Mouse (Mus musculus) right cerebral cortex, adult 2 months (tissue): ENCODE data around the gene Oscar.
"Not testable (repeated sequence)": the region's sequence is repeated elsewhere in the genome, so short reads cannot be mapped to it uniquely, and the experiment has no call there.

Experiments
- DNase-seq, 2 experiments: peaks; one replicate each; pipeline ENCODE4 v3.0.0; 2021 to 2022; ENCODE audit warnings: low spot score in 2 of 2

The Oscar gene

GRCm38 (mm10) chr7:3610437-3610836 is 5.5 kb downstream of the Oscar start:
- no peak for DNase-seq

DNA sequence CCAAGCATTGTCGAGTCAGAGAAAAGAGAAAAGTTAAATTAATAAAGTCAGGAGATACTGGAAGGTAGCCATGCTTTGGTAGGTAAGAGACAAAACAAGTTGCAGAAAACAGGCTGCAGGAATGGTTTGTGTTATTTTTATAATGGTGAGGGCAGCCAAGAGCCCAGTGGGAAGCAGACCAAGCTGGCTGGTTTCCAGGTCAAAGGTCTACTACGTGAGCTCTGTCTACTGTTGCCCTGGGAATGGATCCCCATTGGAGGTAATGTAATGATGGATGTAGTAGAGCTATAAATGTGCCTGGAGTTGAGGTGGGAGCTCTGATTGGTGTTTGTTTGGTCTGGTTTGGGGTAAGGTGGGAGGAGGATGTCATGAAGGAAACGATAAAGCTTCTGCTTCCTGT is 6.9 kb downstream of the Oscar start:
- DNase-seq: no peak

DNA sequence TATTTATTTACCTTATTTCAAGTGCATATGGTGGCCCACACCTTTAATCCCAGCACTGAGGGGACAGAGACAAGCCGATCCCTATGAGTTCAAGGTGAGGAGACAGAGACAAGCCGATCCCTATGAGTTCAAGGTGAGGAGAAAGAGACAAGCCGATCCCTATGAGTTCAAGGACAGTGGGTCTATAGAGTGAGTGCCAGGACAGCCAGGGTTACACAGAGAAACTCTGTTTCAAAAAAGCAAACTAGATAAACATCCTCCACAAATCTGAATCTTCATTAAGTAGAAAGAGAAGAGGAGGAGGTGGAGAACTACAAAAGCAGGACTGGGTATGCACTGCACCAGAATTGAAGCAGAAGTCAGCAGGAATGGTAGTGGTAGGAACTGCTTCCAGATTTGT is 7.3 kb downstream of the Oscar start:
- no peak for DNase-seq

GRCm38 (mm10) chr7:3607391-3607790 is 8.6 kb downstream of the Oscar start:
- no peak for DNase-seq

DNA sequence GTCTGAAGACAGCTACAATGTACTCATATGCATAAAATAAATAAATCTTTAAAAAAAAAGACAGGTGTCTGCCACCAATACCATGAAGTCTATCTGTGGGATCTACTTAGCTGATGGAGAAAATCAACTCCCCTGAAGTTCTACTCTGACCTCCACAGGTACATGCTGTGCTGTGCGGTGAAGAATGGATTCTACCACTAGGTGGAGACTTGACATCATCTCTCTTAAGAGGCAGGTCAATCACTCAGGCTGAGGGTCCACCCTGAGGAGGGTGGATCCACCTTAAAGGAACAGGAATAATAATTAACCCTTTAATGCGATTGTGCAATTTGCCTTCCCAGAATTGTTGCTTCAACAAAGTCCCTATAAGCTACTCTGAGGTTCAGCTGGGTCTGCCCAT is 9.2 kb downstream of the Oscar start:
- DNase-seq: no peak

DNA sequence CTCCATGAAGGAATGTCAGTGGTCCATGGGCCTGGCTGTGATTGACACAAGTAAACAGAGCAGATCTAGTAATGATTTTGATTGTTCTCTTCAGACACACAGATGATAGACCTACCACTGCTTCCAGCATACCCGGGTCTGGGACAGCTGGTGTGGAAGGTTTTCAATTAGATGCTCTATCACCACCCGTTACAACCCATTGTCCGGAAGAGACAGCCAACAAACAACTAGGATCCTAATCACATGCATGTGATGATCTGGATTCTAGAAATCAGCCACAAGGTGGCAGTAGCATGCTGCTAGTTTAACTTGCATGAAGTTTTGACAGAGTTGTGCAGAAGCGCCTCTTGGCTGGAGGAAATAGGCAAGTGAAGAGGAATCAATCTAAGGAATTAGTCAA is 14.8 kb downstream of the Oscar start:
- DNase-seq: peak; percentile 78 to 80

DNA sequence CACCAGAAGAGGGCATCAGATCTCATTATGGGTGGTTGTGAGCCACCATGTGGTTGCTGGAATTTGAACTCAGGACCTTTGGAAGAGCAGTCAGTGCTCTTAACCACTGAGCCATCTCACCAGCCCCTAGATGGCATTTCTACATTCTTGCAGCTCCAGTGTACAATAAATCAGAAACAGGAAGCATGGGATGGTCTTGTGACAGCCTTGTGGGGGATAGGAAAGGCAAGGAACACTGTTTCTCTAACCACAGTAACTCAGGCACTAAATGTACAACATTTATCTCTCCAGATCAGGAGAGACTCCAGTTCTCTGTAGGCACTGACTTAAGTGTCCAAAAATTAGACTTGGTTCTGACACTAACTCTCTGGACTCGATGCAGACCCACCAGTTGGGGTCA is 18.2 kb downstream of the Oscar start:
- DNase-seq: not testable (repeated sequence)

DNA sequence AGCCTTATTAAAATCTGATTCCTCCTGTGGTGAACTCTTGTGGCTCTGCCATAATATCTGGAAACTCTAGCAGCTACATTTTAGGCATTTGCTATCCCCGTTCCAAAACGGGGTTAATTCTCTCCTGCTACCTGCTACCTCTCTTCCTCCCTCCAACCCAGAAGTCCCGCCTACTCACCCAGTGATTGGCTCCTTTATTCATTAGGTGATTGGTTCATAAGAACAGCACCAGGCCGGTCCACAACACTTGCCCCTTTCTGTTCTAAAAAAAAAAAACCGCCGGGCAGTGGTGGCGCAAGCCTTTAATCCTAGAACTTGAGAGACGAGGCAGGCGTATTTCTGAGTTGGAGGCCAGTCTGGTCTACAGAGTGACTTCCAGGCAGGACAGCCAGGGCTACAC is 20.8 kb downstream of the Oscar start:
- DNase-seq: no peak

- DNase-seq: no peak
These were observed 21.3 kb downstream of the Oscar start for GRCm38 (mm10) chr7:3594686-3595085.

GRCm38 (mm10) chr7:3593855-3594254 is 22.1 kb downstream of the Oscar start:
- DNase-seq: no peak

DNA sequence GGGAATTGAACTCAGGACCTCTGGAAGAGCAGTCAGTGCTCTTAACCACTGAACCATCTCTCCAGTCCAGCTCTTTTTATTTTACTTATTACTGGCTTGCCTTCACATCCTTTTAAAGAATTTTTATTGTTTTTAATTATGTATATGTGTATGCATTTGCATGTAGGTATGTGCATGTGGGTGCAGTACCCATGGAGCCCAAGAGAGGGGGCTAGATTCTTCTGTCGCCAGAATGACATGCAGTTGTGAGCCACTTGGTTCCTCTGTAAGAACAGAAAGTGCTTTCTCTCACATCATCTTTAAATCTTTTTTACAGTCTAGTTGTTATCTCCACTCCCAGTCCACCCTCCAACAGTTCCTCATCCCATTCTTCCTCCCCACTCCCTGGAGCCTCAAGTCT is 24.4 kb downstream of the Oscar start:
- DNase-seq: no peak

GRCm38 (mm10) chr7:3590550-3590949 is 25.4 kb downstream of the Oscar start:
- no peak for DNase-seq

DNA sequence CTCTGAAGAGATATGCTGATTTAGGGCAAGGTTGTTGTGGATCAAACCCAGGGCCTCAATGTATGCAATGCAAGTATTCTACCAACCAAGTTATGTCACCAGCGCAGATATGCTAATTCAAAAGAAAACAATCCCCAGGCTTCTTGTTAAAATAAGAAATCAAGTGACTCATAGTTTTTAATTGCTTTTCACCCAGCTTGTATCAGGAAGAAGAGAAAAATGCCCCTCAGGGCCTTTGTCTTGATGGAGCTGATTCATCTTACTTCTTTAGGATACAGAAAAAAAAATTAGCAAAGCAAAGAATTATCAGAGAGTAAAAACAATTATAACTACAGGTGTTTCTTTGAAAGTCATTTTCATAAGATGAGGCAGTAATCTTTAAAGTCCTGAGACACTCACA is 28.7 kb downstream of the Oscar start:
- no peak for DNase-seq

DNA sequence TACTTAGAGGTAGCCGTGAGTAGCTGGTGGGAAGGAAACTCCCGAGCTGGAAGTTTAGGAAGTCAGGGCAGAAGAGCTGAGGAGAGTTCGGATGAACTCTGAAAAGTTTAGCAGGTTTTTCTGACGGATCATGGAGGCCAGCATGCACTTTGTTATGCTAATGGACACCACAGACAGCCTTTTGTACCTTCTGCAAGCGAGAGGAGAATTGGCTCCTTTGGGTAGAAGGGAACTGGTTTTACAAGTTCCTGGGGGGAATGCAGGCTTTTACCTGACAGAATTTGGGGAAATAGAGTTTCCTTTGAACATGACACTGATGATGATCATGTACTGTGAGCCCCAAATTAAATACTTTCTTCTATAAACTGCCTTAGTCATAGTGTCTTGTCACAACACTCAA is 29.7 kb downstream of the Oscar start:
- DNase-seq: no peak

GRCm38 (mm10) chr7:3585763-3586162 is 30.2 kb downstream of the Oscar start:
- no peak for DNase-seq

DNA sequence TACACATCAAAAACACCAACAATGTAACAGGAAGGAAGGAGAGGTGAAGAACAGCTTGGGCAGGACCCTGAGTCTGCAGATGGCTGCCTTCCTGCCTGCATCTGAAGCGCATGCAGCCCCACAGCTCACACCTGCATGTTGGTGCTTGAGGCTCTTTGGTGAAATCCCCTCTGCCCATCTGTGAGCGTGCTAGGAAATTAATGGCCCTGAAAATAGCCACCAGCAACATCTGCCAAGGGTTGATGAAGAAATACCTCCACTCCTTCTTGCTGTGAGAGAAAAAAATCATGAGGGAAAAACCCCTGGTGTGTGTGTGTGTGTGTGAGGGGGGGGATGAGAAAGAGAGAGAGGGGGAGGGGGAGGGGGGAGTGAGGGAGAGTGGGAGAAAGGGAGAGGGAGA is 35.9 kb downstream of the Oscar start:
- no peak for DNase-seq

- DNase-seq: no peak
These were observed 36.9 kb downstream of the Oscar start for GRCm38 (mm10) chr7:3578952-3579546.

- DNase-seq: no peak
These were observed 37.8 kb downstream of the Oscar start for GRCm38 (mm10) chr7:3578196-3578595.

- DNase-seq: no peak
These were observed 39.4 kb downstream of the Oscar start for GRCm38 (mm10) chr7:3576354-3577124.

- DNase-seq: peak; percentile 40 to 63
These were observed 41.7 kb downstream of the Oscar start for GRCm38 (mm10) chr7:3574216-3574615.

DNA sequence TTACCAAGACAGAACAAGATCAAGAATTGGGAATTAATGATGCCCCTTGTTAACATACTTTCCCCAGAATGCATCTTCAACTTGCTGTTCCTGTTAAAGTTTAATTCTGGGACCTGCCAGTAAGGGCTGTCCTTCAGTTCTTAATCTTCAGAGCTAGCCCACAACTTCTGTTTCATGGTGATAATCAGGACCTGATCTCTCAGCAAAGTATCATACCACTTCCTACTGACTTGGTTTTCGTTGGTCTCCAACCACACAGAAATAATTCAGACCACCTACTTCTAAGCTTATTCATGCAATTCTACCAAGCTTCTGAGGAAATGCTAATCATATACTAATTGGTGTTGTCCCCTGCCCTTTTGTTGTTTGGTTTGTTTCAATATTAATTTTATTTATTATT is 44.1 kb downstream of the Oscar start:
- DNase-seq: no peak

DNA sequence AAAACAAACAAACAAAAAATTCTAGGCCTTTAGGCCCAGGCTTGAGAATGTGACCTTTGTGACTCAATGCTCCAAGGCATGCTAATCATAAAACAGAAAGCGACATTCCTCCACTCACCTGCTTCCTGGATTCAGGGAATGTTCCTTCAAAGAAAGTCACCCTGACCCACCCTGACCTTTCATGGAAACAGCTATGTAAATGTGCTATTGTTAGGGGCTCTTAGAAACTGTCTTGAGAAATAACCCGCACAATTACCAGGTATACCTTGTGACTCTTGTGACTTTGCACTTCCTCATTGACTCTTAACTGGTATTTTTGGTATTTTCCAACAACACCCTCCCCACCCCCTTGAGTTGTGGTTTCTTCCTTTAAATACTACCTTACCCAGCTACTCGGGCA is 45.4 kb downstream of the Oscar start:
- not testable (repeated sequence) for DNase-seq

- no peak for DNase-seq
These were observed 46.2 kb downstream of the Oscar start for GRCm38 (mm10) chr7:3569725-3570124.

- DNase-seq: no peak
These were observed 48.6 kb downstream of the Oscar start for GRCm38 (mm10) chr7:3567336-3567735.
